Mouse (Mus musculus) E14TG2a.4 (cell line): ENCODE data around the gene Gm5798.
"Not testable (repeated sequence)": the region's sequence is repeated elsewhere in the genome, so short reads cannot be mapped to it uniquely, and the experiment has no call there.

Experiments
- H3K27me3 ChIP-seq: 2 replicates; pipeline ENCODE4 v1.6.1; 2014; ENCODE audit warnings: low read length, control low read depth; ENCODE audit not compliant: insufficient read depth
- H3K36me3 ChIP-seq: 2 replicates; pipeline ENCODE4 v1.6.1; 2014; ENCODE audit warnings: low read length, control low read depth; ENCODE audit not compliant: insufficient read depth
- H3K4me1 ChIP-seq: replicated peaks from 2 replicates; pipeline ENCODE4 v1.6.1; 2014; ENCODE audit warnings: low read depth, low read length, control low read depth
- H3K4me3 ChIP-seq: replicated peaks from 2 replicates; pipeline ENCODE4 v1.5.1; 2014; ENCODE audit warnings: mild to moderate bottlenecking, low read length
- H3K9me3 ChIP-seq: 2 replicates; pipeline ENCODE4 v1.6.1; 2014; ENCODE audit warnings: low read length, control low read depth

Gene Gm5798

DNA sequence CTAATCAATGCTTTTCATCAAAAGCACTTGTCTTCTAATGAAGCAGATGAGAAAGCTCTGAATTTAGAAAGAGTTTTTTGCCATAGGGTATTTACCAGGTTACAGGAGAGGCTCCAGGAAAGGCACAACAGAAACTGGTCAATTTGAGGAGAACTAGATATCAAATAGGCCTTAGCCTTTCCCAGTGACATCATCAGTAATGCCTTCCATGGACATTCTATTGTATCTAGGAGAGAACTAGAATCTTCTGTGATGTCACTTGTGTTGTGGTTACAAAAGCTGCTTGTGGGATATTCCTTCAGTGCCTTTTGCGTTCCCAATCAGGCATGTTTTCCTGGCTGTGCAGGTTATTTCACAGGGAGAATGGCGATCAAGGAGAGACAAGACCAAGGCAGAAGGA is at the start of gene Gm5798:
Gm5798 (plus strand) TSS at position 301 of the 400 bp plus-strand sequence.
- H3K36me3 ChIP-seq, H3K4me1 ChIP-seq, H3K27me3 ChIP-seq, H3K9me3 ChIP-seq, H3K4me3 ChIP-seq: not testable (repeated sequence)

DNA sequence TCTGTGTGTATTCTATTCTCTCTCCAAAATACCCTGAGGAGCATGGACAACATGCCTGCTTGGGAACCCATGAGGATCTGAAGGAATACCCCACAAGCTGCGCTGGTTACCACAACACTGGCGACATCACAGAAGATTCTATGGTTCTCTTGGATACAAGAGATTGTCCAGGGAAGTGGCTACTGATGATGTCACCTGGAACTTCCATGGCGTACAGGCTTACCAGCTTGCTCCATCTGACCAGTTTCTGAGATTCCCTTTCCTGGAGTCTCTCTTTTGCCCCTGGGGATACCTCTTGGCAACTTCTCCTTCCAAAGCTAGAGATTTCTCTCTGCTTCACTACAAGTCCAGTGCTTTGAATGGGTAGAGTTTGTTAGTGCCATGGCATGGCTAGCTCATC is 37.9 kb downstream of the Gm5798 start, which contains the start of gene Gm7945:
Gm7945 (minus strand) TSS at position 101 of the 400 bp plus-strand sequence.
- H3K36me3 ChIP-seq, H3K9me3 ChIP-seq, H3K27me3 ChIP-seq, H3K4me3 ChIP-seq, H3K4me1 ChIP-seq: not testable (repeated sequence)
